Mouse (Mus musculus): ENCODE measurements around the gene Akap2.

- TF ChIP-seq POLR2A (IDR thresholded peaks at IDR 0.05; ENCODE audit: extremely low read depth, insufficient read depth, low read length) (no peak), CTCF (IDR thresholded peaks at IDR 0.05; ENCODE audit: low read depth, low read length) (no peak)
These were observed 129.6 kb downstream of the Akap2 start for GRCm38 (mm10) chr4:57846991-57847422.
